Mouse (Mus musculus): ENCODE data around the gene Zfp760. TPM values are rescaled to one million over a fixed set of nuclear protein-coding genes. Genes with fewer than 3 reads are reported as not detected.

Zfp760 gene
- polyA plus RNA-seq, 1 experiment: 0.87 TPM

Other genes starting within 250 kb of the Zfp760 start
- 1.9 and 3.8 TPM in 2 replicates for gene Zfp53, start 218.7 kb upstream of the Zfp760 start, polyA plus RNA-seq (2012; rRNA removed)
- 0.32 and 0.36 TPM in 2 replicates for gene Zfp52, start 172.2 kb upstream of the Zfp760 start, polyA plus RNA-seq (2012; rRNA removed)
- gene Zfp948, start 140.7 kb upstream of the Zfp760 start, polyA plus RNA-seq (2012; rRNA removed): 1.4 and 2.4 TPM in 2 replicates
- gene Zfp983, start 57.1 kb upstream of the Zfp760 start, polyA plus RNA-seq (2012; rRNA removed): 0.48 and 0.80 TPM in 2 replicates
- not detected in 2 replicates for gene Gm10226, start 15.9 kb upstream of the Zfp760 start, polyA plus RNA-seq (2012; rRNA removed)
- gene Zfp229, start 23.1 kb downstream of the Zfp760 start, polyA plus RNA-seq (2012; rRNA removed): 0.21 and 0.69 TPM in 2 replicates
- 0.10 and 0.30 TPM in 2 replicates for gene Zfp820, start 138.0 kb downstream of the Zfp760 start, polyA plus RNA-seq (2012; rRNA removed)
- gene Zfp995, start 202.2 kb downstream of the Zfp760 start, polyA plus RNA-seq (2012; rRNA removed): 1.0 and 1.3 TPM in 2 replicates